Mouse (Mus musculus): Measurements from ENCODE around the gene Tpt1.

- TF ChIP-seq CTCF (IDR thresholded peaks at IDR 0.05; ENCODE audit: borderline replicate concordance, control insufficient read depth, extremely low read depth, insufficient read depth, low read length, poor library complexity) (no peak), POLR2A (IDR thresholded peaks at IDR 0.05; ENCODE audit: control insufficient read depth, extremely low read depth, insufficient read depth, low read length, poor library complexity) (no peak)
These were observed 21.9 kb downstream of the Tpt1 start for GRCm38 (mm10) chr14:75866706-75867333.

All from thymus, adult 2 months (tissue).